Mouse (Mus musculus): Measurements from ENCODE around the gene Fbxw10.

Fbxw10 gene

DNA sequence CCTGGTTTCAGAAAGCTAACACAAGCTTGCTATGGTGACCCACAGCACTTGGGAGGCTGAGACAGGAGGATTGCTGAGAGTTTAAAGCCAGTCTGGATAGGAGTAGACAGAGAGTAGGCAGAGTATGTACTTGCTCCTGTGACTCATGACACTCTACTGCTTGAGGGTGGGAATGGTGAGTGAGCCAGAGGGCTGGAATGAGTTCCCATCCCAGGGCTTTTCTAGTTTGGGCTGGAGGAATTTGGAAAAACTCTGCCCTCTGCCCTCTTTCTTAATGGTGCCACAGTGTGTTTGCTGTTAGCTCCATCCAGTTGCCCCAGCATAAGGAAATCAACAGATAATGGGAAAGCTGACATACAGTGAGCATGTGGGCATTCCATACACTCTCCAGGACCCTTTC is 15.0 kb upstream of the Fbxw10 start:
- in situ Hi-C loops (cut with MboI; ENCODE audit: low sequenced_read_pairs) = no loop called here

DNA sequence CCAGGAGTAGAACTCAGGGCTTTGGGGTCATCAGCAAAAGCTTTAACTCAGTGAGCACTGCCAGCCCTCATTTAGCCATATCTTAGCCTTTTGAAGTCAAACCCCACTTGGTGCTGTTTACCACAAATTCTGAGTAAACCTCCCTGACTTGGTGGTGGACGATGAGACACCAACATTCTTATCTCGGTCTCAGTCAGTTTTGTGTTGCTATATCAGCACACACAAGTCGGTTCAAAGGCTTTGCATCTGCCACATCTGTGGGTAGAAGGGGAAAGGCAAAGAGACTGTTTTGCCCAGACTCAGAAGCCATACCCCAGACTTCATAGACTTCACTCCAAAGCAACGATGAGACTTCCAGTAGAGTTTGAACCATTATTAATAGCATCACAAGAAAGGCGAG is 2.3 kb upstream of the Fbxw10 start:
- in situ Hi-C loops (cut with MboI; ENCODE audit: low sequenced_read_pairs) = no loop called here

DNA sequence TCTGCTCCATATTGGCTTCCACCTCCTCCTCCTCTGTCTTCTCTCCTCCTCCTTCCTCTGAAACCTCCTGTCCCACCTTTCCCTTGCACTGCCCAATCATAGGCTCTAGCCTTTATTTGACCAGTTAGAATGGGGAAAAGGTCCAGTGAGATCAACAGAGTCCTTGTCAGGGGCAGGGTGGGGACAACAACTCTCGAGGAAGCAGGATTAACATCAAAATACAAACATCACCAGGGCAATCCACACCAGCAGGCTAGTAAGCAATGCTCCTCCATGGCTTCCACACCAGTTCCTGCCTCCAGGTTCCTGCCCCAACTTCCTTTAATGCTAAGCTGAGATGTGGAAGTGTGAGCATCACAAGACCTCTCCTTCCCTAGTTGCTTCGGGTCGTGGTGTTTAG is 1.1 kb upstream of the Fbxw10 start:
- in situ Hi-C loops (cut with MboI; ENCODE audit: low sequenced_read_pairs) = no loop called here

DNA sequence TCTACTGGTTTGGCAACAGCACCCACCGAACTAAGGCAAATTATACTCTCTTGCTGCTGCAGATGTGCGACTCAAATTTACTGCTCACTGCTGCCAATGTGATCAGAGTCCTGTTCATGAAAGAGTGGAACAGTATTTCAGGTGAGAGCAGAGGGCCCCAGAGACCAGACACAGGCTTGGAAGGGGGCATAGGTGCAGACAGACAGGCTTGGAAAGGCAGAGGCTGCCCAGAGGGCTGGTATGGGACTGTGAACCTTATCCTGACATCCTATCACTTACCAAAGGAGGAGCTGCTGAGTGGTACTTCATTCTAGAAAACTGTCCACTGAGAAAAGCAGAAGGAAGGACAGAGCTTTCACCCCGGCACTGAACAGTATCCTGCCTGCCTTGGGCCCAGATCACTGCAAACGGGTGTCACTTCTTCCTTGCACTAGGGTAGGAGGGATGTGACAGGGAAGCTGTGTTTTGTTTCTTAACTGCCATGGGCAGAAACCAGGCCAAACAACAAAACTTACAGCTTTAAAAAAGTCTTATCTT is 854 bp downstream of the Fbxw10 start:
- in situ Hi-C loops (cut with MboI; ENCODE audit: low sequenced_read_pairs) = no loop called here

DNA sequence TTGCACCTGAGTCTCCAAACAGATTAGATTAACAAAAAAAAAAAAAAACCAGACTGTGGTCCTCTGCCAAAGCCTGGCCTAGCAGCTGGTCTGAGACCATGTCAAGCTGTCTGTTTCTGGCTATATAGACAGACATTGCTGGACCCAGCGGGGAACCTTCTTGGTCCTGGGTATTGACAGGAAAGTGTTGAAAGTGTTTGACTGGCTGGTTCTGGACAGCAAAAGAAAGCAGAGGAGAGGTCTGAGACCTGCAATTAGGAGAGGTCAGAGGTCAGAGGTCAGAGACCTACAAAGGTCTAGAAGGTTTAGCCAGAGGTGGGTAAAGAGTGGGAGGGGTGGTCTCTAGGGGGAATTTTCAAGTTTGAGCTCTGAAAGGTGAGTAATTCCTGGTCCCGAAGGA is 1.4 kb downstream of the Fbxw10 start:
- in situ Hi-C loops (cut with MboI; ENCODE audit: low sequenced_read_pairs) = no loop called here

DNA sequence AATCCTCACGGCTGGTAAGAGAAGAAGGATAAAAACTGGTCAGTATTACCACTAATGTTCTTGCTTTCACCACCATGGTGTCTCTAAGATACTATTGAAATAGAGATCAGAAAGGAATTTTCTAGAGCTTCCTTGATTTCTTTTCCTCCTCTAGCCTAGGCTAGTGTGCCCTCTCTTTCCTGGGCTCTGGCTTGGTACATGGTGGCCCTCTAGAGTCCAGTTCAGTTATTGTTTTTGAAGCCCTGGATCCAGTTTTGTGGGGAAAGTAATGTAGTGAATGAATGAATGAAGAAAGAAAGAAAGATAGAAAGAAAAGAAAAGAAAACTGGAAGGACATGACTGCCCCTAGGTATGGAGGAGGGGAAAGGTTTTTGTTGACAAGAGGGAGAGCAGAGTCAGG is 4.3 kb downstream of the Fbxw10 start:
- in situ Hi-C loops (cut with MboI; ENCODE audit: low sequenced_read_pairs) = no loop called here

DNA sequence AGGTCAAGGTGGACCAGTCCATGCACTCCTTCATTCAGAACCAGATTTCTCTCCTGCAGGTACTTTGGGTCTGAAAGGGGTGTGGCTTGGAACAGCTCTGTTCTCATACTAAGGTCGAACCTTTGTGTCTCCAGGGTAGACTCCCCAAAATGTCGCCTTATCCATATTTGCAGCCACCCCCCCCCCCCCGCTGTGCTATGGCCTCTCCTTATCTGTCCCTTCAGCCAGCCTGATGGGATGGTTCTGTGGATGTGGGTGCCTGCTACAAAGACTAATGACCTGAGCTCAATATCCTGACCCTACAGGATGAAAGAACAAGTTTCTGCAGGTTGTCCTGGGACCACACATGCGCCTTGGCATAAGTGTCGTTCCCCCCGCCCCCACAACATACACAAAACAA is 6.5 kb downstream of the Fbxw10 start:
- in situ Hi-C loops (cut with MboI; ENCODE audit: low sequenced_read_pairs) = no loop called here

DNA sequence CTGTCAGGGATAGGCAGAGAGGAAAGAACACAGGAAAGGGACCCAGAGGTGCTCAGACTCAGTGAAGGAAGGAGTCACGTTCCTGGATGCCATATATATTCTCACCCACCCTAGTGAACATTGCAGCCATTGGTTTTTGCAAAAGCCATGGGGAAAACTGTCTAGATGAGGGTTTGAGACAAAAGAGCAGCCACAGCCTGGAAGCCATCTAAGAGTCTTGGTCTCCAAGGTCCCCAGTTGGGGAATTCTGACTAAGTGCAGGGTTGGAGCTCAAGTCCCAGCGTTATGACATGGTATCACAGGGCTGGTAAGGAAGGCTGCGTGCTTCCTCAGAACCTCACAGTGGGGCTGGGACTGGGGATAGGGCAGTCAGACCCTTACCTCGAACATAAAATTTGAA is 18.7 kb downstream of the Fbxw10 start:
- in situ Hi-C loops (cut with MboI; ENCODE audit: low sequenced_read_pairs) = no loop called here

DNA sequence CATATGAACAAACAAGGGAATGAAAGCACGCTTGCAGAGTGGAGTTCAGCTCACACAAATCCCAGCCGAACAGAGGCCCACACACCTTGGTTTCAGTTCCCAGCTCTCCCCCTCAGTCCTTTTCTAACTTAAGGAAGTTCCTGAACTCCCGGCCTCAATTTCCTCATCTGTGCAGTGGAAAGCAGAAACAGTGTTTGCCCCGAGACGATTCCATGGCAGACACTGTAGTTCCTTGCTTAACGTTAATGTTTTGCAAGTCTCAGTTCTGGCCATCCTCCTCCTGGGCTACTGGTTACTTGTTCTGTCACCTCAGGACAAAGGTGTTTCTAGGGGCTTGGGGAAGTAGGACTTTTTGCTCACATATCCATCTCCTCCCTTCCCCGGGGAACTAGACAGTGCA is 19.8 kb downstream of the Fbxw10 start:
- in situ Hi-C loops (cut with MboI; ENCODE audit: low sequenced_read_pairs) = no loop called here

DNA sequence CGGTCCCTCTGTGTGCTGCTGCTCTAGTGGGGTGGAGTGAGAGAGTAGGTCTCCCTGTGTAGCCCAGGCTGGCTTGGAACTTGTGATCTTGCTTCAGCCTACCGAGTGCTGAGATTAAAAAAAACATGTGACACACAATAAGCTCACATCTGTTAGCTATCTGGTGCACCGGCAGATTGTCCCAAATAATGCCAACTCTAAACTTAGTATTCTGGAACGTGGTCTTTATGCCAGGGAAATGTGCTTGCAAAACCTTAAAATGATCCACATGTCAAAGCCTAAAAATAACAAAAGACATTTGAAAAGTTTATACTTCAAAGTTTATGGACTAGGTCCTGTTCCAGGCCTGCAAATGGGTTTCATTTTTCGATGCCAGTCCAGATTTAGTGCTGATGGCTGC is 22.3 kb downstream of the Fbxw10 start:
- in situ Hi-C loops (cut with MboI; ENCODE audit: low sequenced_read_pairs) = no loop called here

DNA sequence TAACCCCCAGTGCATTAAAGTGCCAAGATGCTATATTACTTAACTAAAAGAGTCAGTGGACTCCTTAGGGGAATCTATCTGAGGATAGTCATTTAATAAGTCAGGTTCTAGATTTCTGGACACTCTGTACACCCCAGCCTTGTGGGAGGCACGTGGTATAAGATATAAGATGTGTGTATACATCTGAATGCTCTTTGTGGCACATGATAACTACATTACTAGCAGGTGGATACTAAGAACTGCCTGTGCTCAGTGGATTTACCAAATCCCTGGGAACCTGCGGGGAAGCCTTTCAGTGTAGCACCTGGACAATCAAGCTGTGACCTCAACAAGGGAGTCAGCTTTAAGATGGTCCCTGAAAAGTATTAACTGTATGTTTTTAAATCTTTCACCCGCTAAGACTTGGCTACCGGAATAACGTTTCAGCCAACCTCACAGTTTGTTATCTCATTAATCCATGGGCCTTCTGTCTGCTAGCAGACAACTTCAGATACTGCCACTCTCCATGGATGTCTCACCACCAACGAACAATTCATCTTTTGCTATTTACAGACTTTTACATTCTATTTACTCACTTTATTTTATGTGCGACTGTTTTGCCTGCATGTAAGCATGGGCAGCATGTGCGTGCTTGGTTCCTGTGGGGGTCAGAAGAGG is 23.0 kb downstream of the Fbxw10 start:
- in situ Hi-C loops (cut with MboI; ENCODE audit: low sequenced_read_pairs) = no loop called here

DNA sequence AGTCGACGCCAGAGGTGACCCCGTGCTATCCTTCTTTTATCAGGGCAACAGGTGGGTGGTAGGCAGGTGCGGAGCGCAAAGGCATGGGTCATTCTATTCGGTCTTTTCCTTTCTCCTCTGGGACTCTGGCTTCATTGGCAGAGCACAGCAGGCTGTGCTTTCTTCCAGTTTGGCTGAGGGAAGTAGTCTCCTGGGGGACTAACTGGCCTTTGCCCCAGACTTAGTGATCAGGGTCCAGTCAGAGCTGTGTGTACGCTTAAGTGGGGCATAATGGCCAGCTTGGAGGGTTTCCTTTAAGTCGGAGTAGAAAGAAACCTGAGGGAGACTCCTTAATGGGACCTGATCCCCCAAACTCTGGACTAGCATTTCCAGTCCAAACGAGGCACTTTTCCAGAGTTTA is 26.6 kb downstream of the Fbxw10 start:
- in situ Hi-C loops (cut with MboI; ENCODE audit: low sequenced_read_pairs) = no loop called here

DNA sequence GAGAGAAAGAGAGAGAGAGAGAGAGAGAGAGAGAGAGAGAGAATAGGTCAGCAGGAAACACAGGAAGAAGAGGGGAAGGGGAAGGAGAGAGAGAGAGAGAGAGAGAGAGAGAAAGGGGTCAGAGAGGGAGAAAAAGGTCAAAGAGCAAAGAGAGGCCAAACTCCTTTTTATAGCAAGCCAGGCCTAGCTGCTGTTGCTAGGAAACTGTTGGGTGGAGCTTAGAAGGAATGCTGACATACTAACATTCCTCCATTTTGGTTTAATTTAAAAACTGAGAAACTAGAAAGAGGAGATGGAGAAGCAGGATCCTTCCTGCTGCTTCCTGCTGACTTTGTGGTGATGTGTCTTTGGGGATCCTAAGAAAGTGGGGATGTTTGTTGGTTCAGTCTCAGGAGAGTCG is 28.8 kb downstream of the Fbxw10 start:
- in situ Hi-C loops (cut with MboI; ENCODE audit: low sequenced_read_pairs) = no loop called here

DNA sequence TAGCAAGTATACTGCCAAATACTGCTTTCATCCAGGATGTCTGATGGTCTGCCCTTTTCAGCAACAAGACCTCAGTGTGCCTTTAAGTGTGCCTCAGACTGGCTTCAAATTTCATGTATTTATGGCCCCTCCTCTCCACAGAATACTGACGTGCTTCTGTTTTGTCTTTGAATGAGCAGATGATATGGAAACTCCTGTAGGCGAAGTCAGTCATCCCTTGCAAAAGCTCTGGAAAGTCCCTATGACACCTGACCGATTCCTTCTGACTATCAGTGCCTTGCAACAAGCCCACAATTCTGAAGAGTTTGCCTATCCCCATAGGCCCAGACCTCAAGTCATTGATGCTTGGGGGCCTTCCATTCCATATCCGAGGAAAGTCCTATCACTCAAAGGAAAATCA is 29.6 kb downstream of the Fbxw10 start:
- in situ Hi-C loops (cut with MboI; ENCODE audit: low sequenced_read_pairs) = no loop called here

DNA sequence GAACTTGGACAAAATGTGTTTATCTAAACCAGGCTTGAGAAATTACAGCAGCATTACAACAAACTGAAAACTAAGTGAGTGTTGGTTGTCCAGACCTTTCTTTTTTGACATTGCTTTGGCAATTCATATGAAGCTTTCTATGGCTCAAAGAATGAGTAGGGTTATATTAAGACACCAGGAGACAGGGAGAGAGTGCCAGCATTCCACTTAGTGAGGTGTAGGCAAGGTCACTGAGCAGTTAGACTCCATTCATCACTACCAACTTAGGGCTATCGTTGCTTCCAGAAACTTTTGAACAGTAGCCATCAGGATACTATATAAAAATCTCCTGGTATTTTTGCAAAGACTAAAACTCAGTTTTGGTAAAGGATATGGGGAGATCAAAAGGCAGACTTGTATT is 30.5 kb downstream of the Fbxw10 start:
- in situ Hi-C loops (cut with MboI; ENCODE audit: low sequenced_read_pairs) = no loop called here

DNA sequence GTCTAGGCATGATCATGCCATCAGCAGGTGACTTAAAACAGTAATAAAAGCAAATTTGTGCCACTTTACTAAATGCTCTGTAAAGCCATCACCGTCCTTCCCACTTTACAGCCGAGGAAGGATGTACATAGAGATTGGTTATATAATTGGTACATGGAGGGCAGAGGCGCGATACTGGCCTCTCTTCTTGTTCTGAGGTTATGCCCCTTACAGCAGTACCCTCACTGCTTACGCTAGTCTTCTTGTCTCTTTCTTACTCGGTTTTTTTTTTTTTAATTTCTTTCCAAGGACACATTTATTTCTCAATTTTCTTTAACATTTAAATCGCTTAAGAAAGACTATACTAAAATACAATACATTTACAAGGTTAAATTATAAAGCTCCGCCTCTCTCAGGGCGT is 31.9 kb downstream of the Fbxw10 start:
- in situ Hi-C loops (cut with MboI; ENCODE audit: low sequenced_read_pairs) = no loop called here

DNA sequence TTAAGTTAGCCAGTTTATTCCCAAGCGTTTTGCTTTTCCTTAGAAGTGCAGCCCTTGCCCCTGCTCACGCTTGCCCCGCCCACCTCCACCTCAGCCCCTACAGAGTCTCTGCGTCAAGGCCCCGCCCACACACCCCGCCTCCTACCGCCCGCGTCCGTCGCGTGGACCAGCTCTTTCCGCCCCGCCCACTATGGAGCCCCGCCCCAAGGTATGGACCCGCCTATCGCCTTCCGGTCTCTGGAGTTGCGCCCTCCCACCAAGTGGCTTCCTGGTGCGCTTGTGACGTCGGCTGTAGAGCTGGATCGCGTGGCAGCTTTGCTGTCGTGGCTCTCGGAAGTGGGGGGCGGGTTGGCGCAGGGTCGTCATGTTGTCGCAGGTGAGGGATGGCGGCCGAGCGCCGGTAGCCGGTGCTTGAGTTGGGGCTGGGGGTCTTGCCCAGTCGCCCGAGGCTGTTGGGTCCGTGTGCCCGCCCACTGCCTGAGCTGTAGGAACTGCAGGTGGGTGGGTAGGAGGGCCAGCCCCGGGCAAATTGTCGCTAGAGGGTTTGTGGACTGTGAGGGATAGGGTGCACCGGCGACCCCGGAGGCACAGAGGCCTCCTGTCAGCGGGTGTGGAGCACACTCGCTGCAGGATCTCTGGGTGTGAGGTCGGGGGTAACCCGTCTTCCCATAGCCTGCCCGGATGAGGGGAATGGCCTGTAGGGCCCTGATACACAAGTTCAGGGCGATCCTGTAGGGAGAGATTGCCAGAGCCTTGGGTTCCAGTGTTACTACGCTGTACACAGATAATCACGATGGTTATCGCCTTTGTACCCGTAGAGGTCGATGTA is 32.6 kb downstream of the Fbxw10 start, which contains the start of gene Tvp23b:
TSS of gene Tvp23b (plus strand) at position 236 of the 829 bp plus-strand sequence.
- in situ Hi-C loops (cut with MboI; ENCODE audit: low sequenced_read_pairs) = no loop called here

DNA sequence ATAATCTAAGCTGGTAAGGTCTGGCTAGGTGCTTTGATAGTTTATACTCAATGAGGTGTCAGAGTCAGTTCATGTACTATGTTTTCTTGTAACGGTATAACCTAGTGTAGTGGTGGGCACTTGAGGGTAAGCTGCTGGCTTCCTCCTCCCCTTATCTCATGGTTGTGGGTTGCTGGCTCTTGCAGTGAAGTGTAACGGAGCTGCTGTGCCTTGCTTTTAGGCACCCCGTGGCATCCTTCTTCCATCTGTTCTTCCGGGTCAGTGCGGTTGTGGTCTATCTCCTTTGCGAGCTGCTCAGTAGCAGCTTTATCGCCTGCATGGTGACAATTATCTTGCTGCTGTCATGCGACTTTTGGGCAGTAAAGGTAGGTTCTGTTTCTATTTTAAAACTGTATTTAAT is 36.5 kb downstream of the Fbxw10 start:
- in situ Hi-C loops (cut with MboI; ENCODE audit: low sequenced_read_pairs) = no loop called here

DNA sequence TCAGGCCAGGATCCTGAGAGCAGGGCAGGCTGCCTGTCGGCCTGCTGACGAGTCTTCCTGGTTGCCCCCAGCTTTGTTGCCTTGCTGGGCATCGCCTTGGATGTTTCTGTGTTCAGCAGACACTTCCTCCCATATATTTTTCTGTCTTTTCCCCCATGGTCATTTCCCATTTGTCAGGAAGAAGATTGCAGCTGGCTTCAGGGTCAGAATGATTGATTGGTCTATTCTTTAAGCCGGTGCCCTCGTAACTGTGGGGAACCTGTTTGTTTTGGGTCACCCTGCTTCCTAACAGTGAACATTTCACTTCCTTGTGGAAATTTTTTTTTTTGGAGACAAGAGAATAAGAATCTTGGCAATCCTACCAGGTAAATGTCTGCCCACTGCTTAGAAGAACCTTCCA is 38.5 kb downstream of the Fbxw10 start:
- in situ Hi-C loops (cut with MboI; ENCODE audit: low sequenced_read_pairs) = no loop called here

DNA sequence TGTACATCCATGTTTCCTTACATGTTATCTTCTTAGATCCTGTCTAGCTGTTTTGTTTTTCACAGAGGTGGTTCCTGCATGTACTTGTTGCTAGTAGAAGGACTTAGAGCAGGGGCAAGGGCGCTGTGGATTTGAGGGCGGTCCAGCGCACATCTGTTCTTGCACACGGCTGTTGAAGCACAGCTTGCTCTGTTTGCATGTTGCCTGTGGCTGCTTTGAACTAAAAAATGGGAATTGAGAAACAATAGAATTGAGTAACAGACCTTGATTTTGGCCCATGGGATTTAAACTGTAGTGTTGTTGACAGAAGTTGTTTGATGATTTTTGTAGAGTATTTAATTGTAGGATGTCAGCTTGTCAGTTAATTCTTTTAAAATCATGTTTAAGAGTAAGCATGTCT is 43.9 kb downstream of the Fbxw10 start:
- in situ Hi-C loops (cut with MboI; ENCODE audit: low sequenced_read_pairs) = no loop called here

DNA sequence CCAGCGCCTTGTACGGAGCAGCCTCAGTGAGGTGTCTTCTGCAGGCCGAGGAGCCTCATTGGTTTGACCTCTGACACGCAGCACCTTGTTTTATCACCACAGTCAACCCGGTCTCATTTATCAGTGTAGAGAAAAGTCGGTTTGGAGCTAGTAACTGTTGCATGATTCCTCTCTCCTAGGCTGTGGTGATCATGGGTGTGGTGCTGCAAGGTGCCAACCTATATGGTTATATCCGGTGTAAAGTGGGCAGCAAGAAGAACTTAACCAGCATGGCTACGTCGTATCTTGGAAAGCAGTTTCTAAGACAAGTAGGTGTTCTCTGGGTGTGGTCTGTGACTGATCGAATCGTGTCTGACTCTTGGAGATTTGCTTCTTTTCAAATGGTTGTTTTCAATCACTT is 44.9 kb downstream of the Fbxw10 start:
- in situ Hi-C loops (cut with MboI; ENCODE audit: low sequenced_read_pairs) = no loop called here

DNA sequence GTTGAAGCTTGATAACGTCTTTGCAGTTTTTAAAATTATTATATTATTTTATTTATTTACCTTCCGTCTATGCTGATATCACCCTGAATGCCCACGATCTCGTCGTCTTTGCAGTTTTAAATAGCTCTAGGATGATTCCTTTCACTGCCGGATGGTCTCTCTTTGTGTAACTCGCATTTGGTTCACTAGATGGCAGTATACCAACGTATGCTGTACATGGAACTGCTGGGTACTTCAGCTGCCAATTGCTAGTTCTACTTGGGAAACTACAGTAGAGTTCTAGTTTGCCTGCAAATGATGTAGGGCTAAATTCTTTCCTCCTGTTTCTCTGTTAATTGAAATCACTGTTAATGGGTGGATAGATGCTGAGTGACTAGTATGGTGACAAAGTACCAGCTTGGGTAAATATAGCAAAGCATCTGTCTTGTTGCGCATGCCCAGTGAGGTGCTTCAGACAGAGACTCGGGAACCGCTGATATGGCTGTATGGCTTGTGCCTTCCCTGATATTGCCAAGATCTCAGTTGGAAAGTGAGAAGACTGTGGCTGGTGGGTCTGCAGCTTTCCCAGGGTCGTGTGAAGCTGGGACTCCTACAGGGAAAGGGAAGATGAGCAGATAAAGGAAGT is 54.9 kb downstream of the Fbxw10 start:
- in situ Hi-C loops (cut with MboI; ENCODE audit: low sequenced_read_pairs) = no loop called here
